In genomic region chr8:106012203-106012602, GRCm38 (mm10) we compare ENCODE assay signal across 14 mouse cellular contexts. TPM values are rescaled to one million over a fixed set of nuclear protein-coding genes. Genes with fewer than 3 reads are reported as not detected.
DNase-seq lines count a peak whose midpoint lies in the region; ATAC-seq and TF ChIP-seq lines count a peak whose summit lies in the region.
"Not testable (repeated sequence)": the region's sequence is repeated elsewhere in the genome, so short reads cannot be mapped to it uniquely, and the experiment has no call there.
"Had no signal": no experiment of that assay in that cellular context is flagged by ENCODE, and none has a peak within 500 bp of the region (broad histone marks: within the 10 kb centered on the region; RNA-seq: fewer than 3 reads in every experiment).

No protein-coding gene starts in this region.

- not testable (repeated sequence) for ATAC-seq in Patski; hindbrain, embryonic 13.5 days (ENCODE audit: low FRiP score); kidney, postnatal 0 days (replicated peaks; ENCODE audit: low FRiP score, low read depth); liver, embryonic 15.5 days (ENCODE audit: insufficient read depth); midbrain, embryonic 12.5 days (ENCODE audit: low FRiP score, low read depth); stomach, embryonic 14.5 days (ENCODE audit: insufficient number of reproducible peaks, insufficient read depth, low FRiP score, low read depth)

- DNase-seq in Patski (ENCODE audit: low read depth, low spot score); gastrocnemius, adult 2 months; kidney, postnatal 0 days (ENCODE audit: low spot score): not testable (repeated sequence)

- not testable (repeated sequence) for H3K27ac ChIP-seq in embryonic fibroblast, embryonic 13.5 days (ENCODE audit: insufficient read depth, low read length); gastrocnemius, adult 2 months; hindbrain, embryonic 13.5 days; kidney, postnatal 0 days; midbrain, embryonic 12.5 days (replicated peaks); stomach, embryonic 14.5 days (ENCODE audit: low read length)
- H3K27ac ChIP-seq in liver, embryonic 15.5 days (replicated peaks): peak overlapping the region; percentile 86

- peaks cover 17% of the 10 kb centered on the region for H3K36me3 ChIP-seq in hindbrain, embryonic 13.5 days
- H3K36me3 ChIP-seq in kidney, postnatal 0 days (ENCODE audit: insufficient read depth, low read length); liver, embryonic 15.5 days (replicated peaks); stomach, embryonic 14.5 days (ENCODE audit: control insufficient read depth, insufficient read depth, low read length): not testable (repeated sequence)
- H3K36me3 ChIP-seq in midbrain, embryonic 12.5 days: peaks cover 18% of the 10 kb centered on the region

- H3K4me2 ChIP-seq in hindbrain, embryonic 13.5 days: peak overlapping the region; percentile 100
- peak overlapping the region; percentile 73 for H3K4me2 ChIP-seq in kidney, postnatal 0 days (ENCODE audit: low read length)
- peak overlapping the region; percentile 98 for H3K4me2 ChIP-seq in liver, embryonic 15.5 days
- peak overlapping the region; percentile 99 for H3K4me2 ChIP-seq in midbrain, embryonic 12.5 days (replicated peaks)
- peak overlapping the region; percentile 93 for H3K4me2 ChIP-seq in stomach, embryonic 14.5 days (replicated peaks; ENCODE audit: low read depth, low read length)

- in situ Hi-C loops in Patski (cut with MboI; ENCODE audit: low pct_unique_long_range_greater_than_20kb): not testable (repeated sequence)

- POLR2A ChIA-PET in Patski (lab: Charles Lee): interaction anchor here (0.8 kb wide), 1 partner anchor 168 kb away, joined by 3 read pairs; no protein-coding TSS in a partner anchor

- peak overlapping the region; percentile 92; the same call in 1 of the 2 replicates for H3K9ac ChIP-seq in hindbrain, embryonic 13.5 days
- H3K9ac ChIP-seq in kidney, postnatal 0 days (ENCODE audit: low read depth, low read length): peak overlapping the region; percentile 86
- H3K9ac ChIP-seq in liver, embryonic 15.5 days: peak overlapping the region; percentile 85; the same call in 1 of the 2 replicates
- H3K9ac ChIP-seq in midbrain, embryonic 12.5 days (replicated peaks): peak overlapping the region; percentile 92; the same call in 1 of the 2 replicates
- H3K9ac ChIP-seq in stomach, embryonic 14.5 days (replicated peaks; ENCODE audit: low read depth, low read length): not testable (repeated sequence)

- TF ChIP-seq POLR2A in embryonic fibroblast, embryonic 13.5 days (IDR thresholded peaks at IDR 0.05; ENCODE audit: low read depth, low read length): not testable (repeated sequence)

- CTCF ChIA-PET in Patski (lab: Charles Lee): interaction anchor here (0.9 kb wide), 1 partner anchor 9 kb away, joined by 3 read pairs; no protein-coding TSS in a partner anchor

- WGBS in hindbrain, embryonic 13.5 days: 86% methylated on average over 8 of the region's 8 CpGs
- 80% methylated on average over 8 of the region's 8 CpGs for WGBS in kidney, postnatal 0 days
- WGBS in liver, embryonic 15.5 days (ENCODE audit: insufficient replicate concordance): 37% methylated on average over 8 of the region's 8 CpGs
- WGBS in midbrain, embryonic 12.5 days: 80% methylated on average over 8 of the region's 8 CpGs
- 79% methylated on average over 8 of the region's 8 CpGs for WGBS in stomach, embryonic 14.5 days

- peak; percentile 13 for TF ChIP-seq CTCF in Patski (IDR thresholded peaks at IDR 0.05)
- TF ChIP-seq CTCF in embryonic fibroblast, embryonic 13.5 days (IDR thresholded peaks at IDR 0.05; ENCODE audit: borderline replicate concordance, insufficient read depth, low read length); gastrocnemius, adult 2 months (IDR thresholded peaks at IDR 0.05); kidney, postnatal 0 days (IDR thresholded peaks at IDR 0.05; ENCODE audit: low read depth): not testable (repeated sequence)

- H3K4me1 ChIP-seq in embryonic fibroblast, embryonic 13.5 days (ENCODE audit: control insufficient read depth, insufficient read depth, low read length); kidney, postnatal 0 days (replicated peaks; ENCODE audit: insufficient read depth, low read length); stomach, embryonic 14.5 days (ENCODE audit: control insufficient read depth, insufficient read depth, low read length): not testable (repeated sequence)
- peaks cover 26% of the 10 kb centered on the region for H3K4me1 ChIP-seq in hindbrain, embryonic 13.5 days (replicated peaks)
- peaks cover 66% of the 10 kb centered on the region for H3K4me1 ChIP-seq in liver, embryonic 15.5 days (replicated peaks)
- peaks cover 19% of the 10 kb centered on the region for H3K4me1 ChIP-seq in midbrain, embryonic 12.5 days

- H3K27me3 ChIP-seq in Patski; hindbrain, embryonic 13.5 days; kidney, postnatal 0 days (ENCODE audit: insufficient read depth, low read length); liver, embryonic 15.5 days; midbrain, embryonic 12.5 days; stomach, embryonic 14.5 days (ENCODE audit: control insufficient read depth, insufficient read depth, low read length): not testable (repeated sequence)

- intact Hi-C loops in gastrocnemius, adult 2 months (cut with DNase I): loop anchor here (5.0 kb wide), 1 partner anchor 75 kb away; the partner anchor contains the start of gene Psmb10

- peak overlapping the region; percentile 65 for H3K4me3 ChIP-seq in embryonic fibroblast, embryonic 13.5 days (ENCODE audit: insufficient read depth, low read length)
- H3K4me3 ChIP-seq in gastrocnemius, adult 2 months: peak overlapping the region; percentile 93; the same call in 1 of the 2 replicates
- peak overlapping the region; percentile 96 for H3K4me3 ChIP-seq in hindbrain, embryonic 13.5 days
- peak overlapping the region; percentile 78; the same call in 1 of the 2 replicates for H3K4me3 ChIP-seq in kidney, postnatal 0 days (replicated peaks; ENCODE audit: low read depth, low read length)
- peak overlapping the region; percentile 76 for H3K4me3 ChIP-seq in liver, embryonic 15.5 days (replicated peaks)
- H3K4me3 ChIP-seq in midbrain, embryonic 12.5 days: peak overlapping the region; percentile 98
- H3K4me3 ChIP-seq in stomach, embryonic 14.5 days (ENCODE audit: low read depth, low read length): peak overlapping the region; percentile 96

- H3K9me3 ChIP-seq in hindbrain, embryonic 13.5 days; kidney, postnatal 0 days (replicated peaks; ENCODE audit: low read length); liver, embryonic 15.5 days (replicated peaks); midbrain, embryonic 12.5 days; stomach, embryonic 14.5 days (ENCODE audit: control insufficient read depth, low read depth, low read length): not testable (repeated sequence)

RNA-seq across cellular contexts. Expression of gene Ddx28, which starts 0.5 kb away (rescaled TPM):
- 12.7 TPM for polyA plus RNA-seq in Patski (2021)
- 7.3 and 8.8 TPM in 2 replicates for polyA plus RNA-seq in embryonic fibroblast, embryonic 13.5 days (2011; ENCODE audit: insufficient read length, low read depth, missing spikeins)
- total RNA-seq in gastrocnemius, adult 2 months (2021): 10 to 100 TPM; 10.4 to 10.7 TPM
- polyA plus RNA-seq in hindbrain, embryonic 13.5 days (2015; fragmentation: Nextera tagmentation; extraction: Ambion mirVana): 21.4 and 22.5 TPM in 2 replicates
- 16.1 and 16.9 TPM in 2 replicates for polyA plus RNA-seq in kidney, postnatal 0 days (2015; fragmentation: Nextera tagmentation; extraction: Ambion mirVana)
- 9.8 and 10.0 TPM in 2 replicates for polyA plus RNA-seq in liver, embryonic 15.5 days (2015; fragmentation: Nextera tagmentation; extraction: Ambion mirVana)
- 19.7 and 19.8 TPM in 2 replicates for polyA plus RNA-seq in midbrain, embryonic 12.5 days (2016; fragmentation: Nextera tagmentation; extraction: Ambion mirVana)
- polyA plus RNA-seq in stomach, embryonic 14.5 days (2014; fragmentation: Nextera tagmentation; extraction: Ambion mirVana): 16.4 and 18.4 TPM in 2 replicates

RNA-seq across cellular contexts. Expression of gene Dpep2nb, which starts 6.4 kb away (rescaled TPM):
- polyA plus RNA-seq in Patski (2021): 0.14 TPM
- polyA plus RNA-seq in embryonic fibroblast, embryonic 13.5 days (2011; ENCODE audit: insufficient read length, low read depth, missing spikeins): not detected in 2 replicates
- not detected for total RNA-seq in gastrocnemius, adult 2 months (2021)
- polyA plus RNA-seq in hindbrain, embryonic 13.5 days (2015; fragmentation: Nextera tagmentation; extraction: Ambion mirVana): 0.23 TPM in 1 of 2 replicates, not detected in the other
- not detected in 2 replicates for polyA plus RNA-seq in kidney, postnatal 0 days (2015; fragmentation: Nextera tagmentation; extraction: Ambion mirVana)
- not detected in 2 replicates for polyA plus RNA-seq in liver, embryonic 15.5 days (2015; fragmentation: Nextera tagmentation; extraction: Ambion mirVana)
- polyA plus RNA-seq in midbrain, embryonic 12.5 days (2016; fragmentation: Nextera tagmentation; extraction: Ambion mirVana): 0.22 TPM in 1 of 2 replicates, not detected in the other
- 0.29 TPM in 1 of 2 replicates, not detected in the other for polyA plus RNA-seq in stomach, embryonic 14.5 days (2014; fragmentation: Nextera tagmentation; extraction: Ambion mirVana)
- total RNA-seq: adrenal gland, postnatal 10 days; granulocyte monocyte progenitor cell, adult 5-6 weeks; left cerebral cortex, adult 18-20 months had no signal
- polyA plus RNA-seq: lung, adult 2 months; small intestine, adult 2 months had no signal

RNA-seq across cellular contexts. Expression of gene Dus2, which starts 21.1 kb away (rescaled TPM):
- 15.4 TPM for polyA plus RNA-seq in Patski (2021)
- 13.4 and 17.4 TPM in 2 replicates for polyA plus RNA-seq in embryonic fibroblast, embryonic 13.5 days (2011; ENCODE audit: insufficient read length, low read depth, missing spikeins)
- total RNA-seq in gastrocnemius, adult 2 months (2021): 10 to 100 TPM in 1 of 2 experiments, 1 to 10 TPM in 1; 9.0 to 11.5 TPM
- 23.3 and 23.6 TPM in 2 replicates for polyA plus RNA-seq in hindbrain, embryonic 13.5 days (2015; fragmentation: Nextera tagmentation; extraction: Ambion mirVana)
- polyA plus RNA-seq in kidney, postnatal 0 days (2015; fragmentation: Nextera tagmentation; extraction: Ambion mirVana): 11.7 and 15.5 TPM in 2 replicates
- 10.5 and 12.0 TPM in 2 replicates for polyA plus RNA-seq in liver, embryonic 15.5 days (2015; fragmentation: Nextera tagmentation; extraction: Ambion mirVana)
- polyA plus RNA-seq in midbrain, embryonic 12.5 days (2016; fragmentation: Nextera tagmentation; extraction: Ambion mirVana): 15.9 and 17.8 TPM in 2 replicates
- 22.8 and 23.6 TPM in 2 replicates for polyA plus RNA-seq in stomach, embryonic 14.5 days (2014; fragmentation: Nextera tagmentation; extraction: Ambion mirVana)

RNA-seq across cellular contexts. Expression of gene Dpep3, which starts 33.0 kb away (rescaled TPM):
- not detected for polyA plus RNA-seq in Patski (2021)
- not detected in 2 replicates for polyA plus RNA-seq in embryonic fibroblast, embryonic 13.5 days (2011; ENCODE audit: insufficient read length, low read depth, missing spikeins)
- under 1 TPM in 1 of 2 experiments, not detected in 1; 0.17 TPM for total RNA-seq in gastrocnemius, adult 2 months (2021)
- polyA plus RNA-seq in hindbrain, embryonic 13.5 days (2015; fragmentation: Nextera tagmentation; extraction: Ambion mirVana): not detected in 2 replicates
- not detected in 2 replicates for polyA plus RNA-seq in kidney, postnatal 0 days (2015; fragmentation: Nextera tagmentation; extraction: Ambion mirVana)
- not detected in 2 replicates for polyA plus RNA-seq in liver, embryonic 15.5 days (2015; fragmentation: Nextera tagmentation; extraction: Ambion mirVana)
- not detected in 2 replicates for polyA plus RNA-seq in midbrain, embryonic 12.5 days (2016; fragmentation: Nextera tagmentation; extraction: Ambion mirVana)
- not detected in 2 replicates for polyA plus RNA-seq in stomach, embryonic 14.5 days (2014; fragmentation: Nextera tagmentation; extraction: Ambion mirVana)
- total RNA-seq: adrenal gland, postnatal 10 days; granulocyte monocyte progenitor cell, adult 5-6 weeks; left cerebral cortex, adult 18-20 months had no signal
- polyA plus RNA-seq: cortical plate, adult 2 months had no signal

RNA-seq across cellular contexts. Expression of gene Slc12a4, which starts 46.3 kb away (rescaled TPM):
- 76.0 TPM for polyA plus RNA-seq in Patski (2021)
- 60.2 and 82.1 TPM in 2 replicates for polyA plus RNA-seq in embryonic fibroblast, embryonic 13.5 days (2011; ENCODE audit: insufficient read length, low read depth, missing spikeins)
- 10 to 100 TPM in 1 of 2 experiments, 1 to 10 TPM in 1; 9.1 to 14.3 TPM for total RNA-seq in gastrocnemius, adult 2 months (2021)
- polyA plus RNA-seq in hindbrain, embryonic 13.5 days (2015; fragmentation: Nextera tagmentation; extraction: Ambion mirVana): 7.9 and 8.9 TPM in 2 replicates
- polyA plus RNA-seq in kidney, postnatal 0 days (2015; fragmentation: Nextera tagmentation; extraction: Ambion mirVana): 19.8 and 23.7 TPM in 2 replicates
- polyA plus RNA-seq in liver, embryonic 15.5 days (2015; fragmentation: Nextera tagmentation; extraction: Ambion mirVana): 10.6 and 11.9 TPM in 2 replicates
- polyA plus RNA-seq in midbrain, embryonic 12.5 days (2016; fragmentation: Nextera tagmentation; extraction: Ambion mirVana): 11.4 and 12.7 TPM in 2 replicates
- 38.1 and 39.3 TPM in 2 replicates for polyA plus RNA-seq in stomach, embryonic 14.5 days (2014; fragmentation: Nextera tagmentation; extraction: Ambion mirVana)
